Mouse (Mus musculus) forebrain, embryonic 10.5 days (tissue): Measurements from ENCODE around the gene Ppp2r5e. TPM values are rescaled to one million over a fixed set of nuclear protein-coding genes. Genes with fewer than 3 reads are reported as not detected.

Experiments used
- DNase-seq: peaks from one replicate; pipeline ENCODE4 v3.0.0-alpha.2; 2017; ENCODE audit warnings: low spot score; ENCODE audit errors: extremely low spot score
- H3K27ac ChIP-seq: fragments of 300-500 bp; sonication (generic); 2 replicates; pipeline ENCODE4 v1.5.1; 2016; ENCODE audit warnings: mild to moderate bottlenecking
- H3K27me3 ChIP-seq: fragments of 300-500 bp; sonication (generic); 2 replicates; pipeline ENCODE4 v1.6.1; 2016; ENCODE audit warnings: mild to moderate bottlenecking; ENCODE audit not compliant: poor library complexity, severe bottlenecking
- H3K36me3 ChIP-seq: fragments of 300-500 bp; sonication (generic); replicated peaks from 2 replicates; pipeline ENCODE4 v1.6.1; 2016; ENCODE audit warnings: mild to moderate bottlenecking, moderate library complexity
- H3K4me1 ChIP-seq: fragments of 300-500 bp; sonication (generic); 2 replicates; pipeline ENCODE4 v1.6.1; 2016
- H3K4me3 ChIP-seq: fragments of 300-500 bp; sonication (generic); 2 replicates; pipeline ENCODE4 v1.5.1; 2016; ENCODE audit warnings: mild to moderate bottlenecking, moderate library complexity
- H3K9me3 ChIP-seq: fragments of 300-500 bp; sonication (generic); 2 replicates; pipeline ENCODE4 v1.6.1; 2016; ENCODE audit warnings: mild to moderate bottlenecking, moderate library complexity
- WGBS: fragments of 180-500 bp; shearing (Covaris S2); methylation state at CpG from one replicate; pipeline ENCODE4 v1.1.7; 2016; 5-methylcytosine and 5-hydroxymethylcytosine counted together
- polyA plus RNA-seq: library from polyadenylated mRNA; unstranded; fragments of >200 nt; fragmentation: Nextera tagmentation; extraction: Ambion mirVana; gene quantifications from 2 replicates; pipeline ENCODE4 v1.2.1, GENCODE M21; 2016

Gene Ppp2r5e
- polyA plus RNA-seq, 1 experiment from 2014 or later, result 15.2 TPM

DNA sequence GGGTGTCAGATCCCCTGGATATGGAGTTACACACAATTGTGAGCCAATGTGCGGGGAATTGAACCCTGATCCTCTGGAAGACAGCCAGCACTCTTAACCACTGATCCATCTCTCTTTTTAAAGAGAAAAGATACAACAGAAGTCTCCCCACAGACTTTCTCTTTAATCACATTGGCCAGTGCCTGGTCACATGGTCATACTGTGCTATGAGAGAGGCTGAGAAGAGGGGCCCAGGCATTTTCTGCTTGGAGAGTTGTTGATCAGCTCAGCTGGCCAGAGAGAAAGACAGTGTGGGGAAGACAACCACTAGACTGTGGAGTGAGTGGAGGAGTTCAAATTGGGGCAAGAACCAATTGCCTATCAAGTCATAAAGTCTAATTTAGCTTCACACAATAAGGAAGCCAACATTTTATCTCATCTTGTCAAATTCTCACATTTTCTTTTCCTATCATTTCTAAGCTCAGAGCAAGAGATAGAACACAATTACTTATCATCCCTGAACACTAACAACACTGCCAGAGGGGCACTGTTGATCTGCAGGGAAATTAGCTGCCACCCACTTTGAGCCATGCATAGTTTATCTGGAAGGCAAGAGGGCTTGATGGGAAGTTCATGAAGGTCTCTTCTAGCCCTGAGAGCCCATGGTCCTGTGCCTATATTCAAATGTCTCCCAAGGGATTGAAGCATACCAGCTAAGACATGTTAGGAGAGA lies 166.2 kb downstream of the Ppp2r5e start:
- no peak for DNase-seq
- Histone ChIP-seq H3K4me1 (no peaks in the 10 kb centered on the region; the same call in 1 of the 2 replicates), H3K4me3 (no peak overlapping the region), H3K36me3 (no peaks in the 10 kb centered on the region), H3K27me3 (no peaks in the 10 kb centered on the region), H3K9me3 (no peaks in the 10 kb centered on the region), H3K27ac (no peak overlapping the region)
- WGBS, result 97% methylated on average over 1 of the region's 1 CpGs

DNA sequence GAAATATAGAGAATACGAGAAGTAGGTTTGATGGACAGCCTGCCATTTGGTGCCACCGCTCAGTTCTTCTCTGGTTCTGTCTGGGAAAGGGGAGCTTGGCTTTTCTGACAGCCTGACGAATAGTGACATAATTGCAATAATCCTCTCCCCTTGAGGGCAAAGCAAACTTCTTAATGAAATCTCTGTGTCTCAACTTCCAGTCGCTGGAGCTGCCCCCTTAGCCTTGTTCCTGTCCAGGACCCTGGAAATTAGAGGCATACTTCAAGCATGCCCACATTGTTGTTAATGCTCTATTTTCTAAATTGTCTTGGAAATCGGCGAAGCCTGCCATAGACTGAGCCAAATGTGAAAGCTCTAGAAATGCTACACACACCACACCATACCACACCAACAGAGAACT lies 167.3 kb downstream of the Ppp2r5e start:
- Histone ChIP-seq H3K4me1 (no peaks in the 10 kb centered on the region; the same call in 1 of the 2 replicates), H3K9me3 (no peaks in the 10 kb centered on the region), H3K36me3 (no peaks in the 10 kb centered on the region), H3K4me3 (no peak overlapping the region), H3K27ac (no peak overlapping the region), H3K27me3 (no peaks in the 10 kb centered on the region)
- WGBS, result 76% methylated on average over 6 of the region's 6 CpGs
- no peak for DNase-seq

GRCm38 (mm10) chr12:75425882-75426281 lies 170.2 kb downstream of the Ppp2r5e start:
- H3K36me3 ChIP-seq, result no peaks in the 10 kb centered on the region
- H3K9me3 ChIP-seq, result no peaks in the 10 kb centered on the region
- DNase-seq, result no peak
- 88% methylated on average over 7 of the region's 7 CpGs for WGBS
- no peak overlapping the region for H3K27ac ChIP-seq
- no peaks in the 10 kb centered on the region for H3K27me3 ChIP-seq
- no peak overlapping the region for H3K4me3 ChIP-seq
- H3K4me1 ChIP-seq, result no peaks in the 10 kb centered on the region; the same call in 1 of the 2 replicates

DNA sequence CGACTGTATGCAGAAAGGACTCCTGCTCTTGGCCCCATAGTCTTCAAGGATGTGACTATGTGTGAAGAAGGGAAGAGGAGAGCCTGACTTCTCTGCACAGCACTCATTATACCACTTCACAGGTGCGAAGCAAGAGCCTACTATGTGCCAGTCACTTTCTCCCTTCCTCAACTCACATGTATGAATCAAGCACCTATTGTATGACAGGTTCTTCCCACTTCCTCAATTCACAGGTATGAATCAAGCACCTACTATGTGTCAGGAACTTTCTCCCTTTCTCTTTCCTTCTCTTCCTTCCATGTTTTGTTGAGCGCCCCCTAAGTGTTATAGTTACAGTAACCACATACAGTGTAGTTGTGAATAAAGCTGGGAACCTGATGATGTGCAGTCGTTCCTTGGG lies 171.2 kb downstream of the Ppp2r5e start:
- WGBS, result 92% methylated on average over 4 of the region's 4 CpGs
- no peak for DNase-seq
- H3K27me3 ChIP-seq, result no peaks in the 10 kb centered on the region
- no peak overlapping the region for H3K27ac ChIP-seq
- H3K9me3 ChIP-seq, result no peaks in the 10 kb centered on the region
- H3K4me3 ChIP-seq, result no peak overlapping the region
- no peaks in the 10 kb centered on the region for H3K36me3 ChIP-seq
- H3K4me1 ChIP-seq, result no peaks in the 10 kb centered on the region; the same call in 1 of the 2 replicates

DNA sequence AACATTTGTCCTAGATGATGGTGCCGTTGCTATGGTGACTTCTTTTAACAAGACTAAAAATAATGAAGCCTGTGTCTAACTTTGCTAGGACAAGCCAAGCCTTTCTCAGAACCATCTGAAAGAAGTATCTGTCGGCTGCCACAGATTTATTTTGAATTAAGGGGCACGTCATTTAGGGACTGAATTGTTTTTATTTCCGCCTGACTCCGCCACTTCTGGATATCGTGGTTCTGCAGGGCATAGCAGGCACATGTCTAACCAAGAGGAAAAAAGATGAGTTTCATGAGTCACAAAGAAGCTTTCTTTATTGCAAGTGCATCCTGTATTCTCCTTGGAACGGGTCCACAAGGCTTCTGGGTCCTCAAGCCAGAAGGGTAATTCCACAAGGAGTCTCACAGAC lies 171.7 kb downstream of the Ppp2r5e start:
- H3K9me3 ChIP-seq, result no peaks in the 10 kb centered on the region
- no peak for DNase-seq
- H3K27me3 ChIP-seq, result no peaks in the 10 kb centered on the region
- no peak overlapping the region for H3K27ac ChIP-seq
- no peaks in the 10 kb centered on the region for H3K36me3 ChIP-seq
- H3K4me1 ChIP-seq, result no peaks in the 10 kb centered on the region; the same call in 1 of the 2 replicates
- H3K4me3 ChIP-seq, result no peak overlapping the region
- 81% methylated on average over 7 of the region's 7 CpGs for WGBS

DNA sequence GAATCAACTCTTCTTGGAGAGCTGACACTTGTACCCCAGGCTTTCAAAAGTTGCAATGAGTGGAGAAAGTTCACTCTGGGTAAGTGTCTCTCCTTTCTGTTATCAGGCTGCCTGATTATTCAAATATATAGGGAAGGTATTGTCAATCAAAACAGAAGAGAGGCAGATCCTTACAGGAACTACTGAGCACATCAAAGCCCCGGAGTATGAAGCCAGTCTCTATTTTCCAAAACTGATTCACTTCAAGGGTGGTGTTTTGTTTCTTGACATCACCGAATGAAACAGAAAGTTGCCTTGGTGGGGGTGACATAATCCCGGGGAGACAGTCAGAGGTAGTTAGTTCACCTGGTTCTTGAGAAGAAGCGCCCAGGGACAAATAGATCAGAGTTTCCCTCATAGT lies 179.4 kb downstream of the Ppp2r5e start, which contains the start of gene Gphb5:
Gene Gphb5 (minus strand): TSS at position 101 of the 400 bp plus-strand sequence.
- Histone ChIP-seq H3K4me1 (no peaks in the 10 kb centered on the region), H3K4me3 (no peak within 1 kb of the TSS), H3K9me3 (no peaks in the 10 kb centered on the region), H3K27me3 (no peaks in the 10 kb centered on the region), H3K36me3 (no peaks in the 10 kb centered on the region), H3K27ac (no peak within 1 kb of the TSS)
- DNase-seq, result no peak
- WGBS, result 85% methylated on average over 4 of the region's 4 CpGs

DNA sequence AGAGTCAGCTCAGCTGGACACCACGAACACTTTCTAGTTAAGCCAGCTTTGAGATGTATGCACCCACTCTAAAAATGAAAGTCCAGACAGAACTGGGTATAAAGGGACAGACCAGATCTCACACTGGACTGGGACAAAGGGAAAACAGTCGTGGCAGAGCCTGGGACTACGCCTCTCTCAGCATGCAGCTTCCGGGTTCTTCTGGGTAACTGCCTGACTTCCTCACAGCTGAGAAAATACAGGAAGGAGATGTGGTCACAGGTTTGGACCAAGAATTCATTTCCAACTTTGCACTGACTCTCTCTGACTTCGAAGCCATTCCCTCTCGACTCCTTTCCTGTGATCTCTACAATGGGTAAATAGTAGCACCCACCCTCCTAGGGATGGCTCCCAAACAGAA lies 181.1 kb downstream of the Ppp2r5e start:
- no peak overlapping the region for H3K4me3 ChIP-seq
- H3K27me3 ChIP-seq, result no peaks in the 10 kb centered on the region
- H3K4me1 ChIP-seq, result no peaks in the 10 kb centered on the region
- H3K9me3 ChIP-seq, result no peaks in the 10 kb centered on the region
- WGBS, result 78% methylated on average over 6 of the region's 6 CpGs
- H3K27ac ChIP-seq, result no peak overlapping the region
- no peaks in the 10 kb centered on the region for H3K36me3 ChIP-seq
- no peak for DNase-seq

DNA sequence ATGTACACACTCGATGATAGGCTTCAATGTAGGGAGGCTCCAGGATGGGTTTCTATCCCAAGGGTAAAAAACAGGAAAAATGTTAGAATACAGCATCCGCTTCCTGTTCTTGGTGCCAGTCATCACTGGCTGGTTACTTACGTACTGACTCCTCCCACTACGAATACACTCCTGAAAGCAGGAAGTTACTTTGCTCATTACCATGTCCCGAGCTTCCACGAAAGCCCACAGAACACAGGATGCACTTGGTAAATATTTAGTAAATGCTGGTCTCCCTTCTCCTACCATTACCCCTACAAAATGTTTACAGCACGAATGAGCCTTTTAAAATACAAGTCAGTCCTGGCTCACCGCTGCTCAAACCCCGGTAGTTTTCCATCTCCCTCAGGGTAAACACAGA lies 183.1 kb downstream of the Ppp2r5e start:
- Histone ChIP-seq H3K9me3 (no peaks in the 10 kb centered on the region), H3K27me3 (no peaks in the 10 kb centered on the region), H3K36me3 (no peaks in the 10 kb centered on the region), H3K4me3 (no peak overlapping the region), H3K27ac (no peak overlapping the region), H3K4me1 (no peaks in the 10 kb centered on the region)
- WGBS, result 87% methylated on average over 9 of the region's 9 CpGs
- DNase-seq, result no peak

Other genes starting within 250 kb of the Ppp2r5e start
- not detected in 2 replicates for gene Gphb5, start 179.5 kb downstream of the Ppp2r5e start, polyA plus RNA-seq
- gene Wdr89, start 73.3 kb upstream of the Ppp2r5e start, polyA plus RNA-seq, result 13.9 and 14.7 TPM in 2 replicates
- gene Sgpp1, start 139.5 kb upstream of the Ppp2r5e start, polyA plus RNA-seq, result 5.5 and 5.8 TPM in 2 replicates
- gene Syne2, start 221.9 kb upstream of the Ppp2r5e start, polyA plus RNA-seq, result 95.5 and 108 TPM in 2 replicates